Mouse (Mus musculus) thymus, postnatal 4 days (tissue): ENCODE results near the gene Gskip.

ENCODE experiments used
- DNase-seq: peaks from one replicate; pipeline ENCODE4 v3.0.0; 2021

Gskip gene

DNA sequence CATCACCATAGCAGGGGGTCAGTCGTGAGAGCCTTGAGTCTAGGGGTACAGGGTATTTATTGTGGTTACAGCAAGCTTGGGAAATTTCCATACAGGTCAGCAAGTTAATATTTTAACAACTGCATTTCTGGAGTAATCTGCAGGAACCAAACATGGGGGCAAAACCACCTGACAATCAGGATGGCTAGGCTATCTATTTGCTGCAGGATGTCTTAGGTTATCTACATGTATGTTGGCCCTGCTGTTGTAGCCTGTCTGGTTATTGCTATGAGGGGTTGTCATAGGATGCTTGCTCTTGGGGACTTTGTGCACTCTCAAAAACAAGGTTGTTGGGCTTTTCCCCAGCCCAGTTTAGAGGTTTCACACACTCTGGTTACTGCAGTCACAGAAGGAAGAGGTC, 40.0 kb downstream of the Gskip start:
- DNase-seq: no peak

DNA sequence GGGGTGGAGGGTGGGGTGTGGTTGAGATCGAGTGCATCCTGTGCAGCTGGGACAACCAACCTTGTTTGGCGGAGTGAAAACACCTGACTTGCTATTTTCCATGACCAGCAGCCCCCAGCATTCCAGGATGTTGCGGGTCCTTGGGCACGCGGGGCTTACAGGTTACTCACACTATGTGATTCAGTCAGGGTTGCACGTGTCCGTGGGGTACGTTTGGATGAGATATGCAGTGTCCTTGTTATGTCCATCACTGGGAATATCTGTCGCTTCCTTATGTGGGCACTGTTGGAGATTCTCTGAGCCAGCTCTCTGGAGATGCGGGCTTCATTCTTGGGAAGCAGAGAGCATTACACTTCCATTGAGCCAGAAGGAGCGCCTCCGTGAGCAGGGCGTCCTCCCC, 41.1 kb downstream of the Gskip start:
- DNase-seq: no peak

DNA sequence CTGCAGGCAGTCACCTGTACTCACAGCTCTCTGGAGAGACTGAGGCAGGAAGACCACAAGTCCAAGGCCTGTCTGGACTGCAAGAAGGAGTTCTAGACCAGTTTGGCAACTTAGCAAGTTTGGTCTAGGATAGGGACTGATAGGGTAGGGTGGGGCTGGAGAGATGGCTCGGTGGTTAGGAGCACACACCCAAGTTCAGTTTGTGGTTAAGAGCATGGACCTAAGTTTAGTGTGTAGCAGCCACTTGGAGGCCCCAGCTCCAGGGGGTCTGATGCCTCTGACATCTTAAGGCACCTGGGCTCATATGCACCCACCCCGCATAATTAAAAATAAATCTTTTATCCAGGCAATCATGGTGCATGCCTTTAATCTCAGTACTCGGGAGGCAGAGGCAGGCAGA, 42.6 kb downstream of the Gskip start:
- DNase-seq: no peak

DNA sequence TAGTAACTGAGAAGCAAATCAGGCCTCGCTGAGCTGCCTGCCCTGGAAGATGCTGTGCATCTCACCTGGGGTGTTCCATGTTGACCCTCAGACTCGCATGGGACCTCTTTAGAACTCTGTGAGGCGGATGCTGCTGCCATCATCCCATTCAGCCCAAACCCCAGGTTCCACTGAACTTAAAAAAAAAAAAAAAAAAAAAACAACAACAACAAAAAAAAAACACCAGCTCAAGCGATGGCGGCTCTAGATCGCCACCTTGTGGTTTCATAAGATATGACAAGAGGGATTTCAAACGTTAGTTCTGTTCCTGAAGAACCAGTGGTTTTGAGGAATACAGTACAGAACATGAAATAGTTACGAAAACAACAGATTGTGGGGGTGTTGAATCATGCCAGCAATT, 43.3 kb downstream of the Gskip start:
- DNase-seq: peak; percentile 47

DNA sequence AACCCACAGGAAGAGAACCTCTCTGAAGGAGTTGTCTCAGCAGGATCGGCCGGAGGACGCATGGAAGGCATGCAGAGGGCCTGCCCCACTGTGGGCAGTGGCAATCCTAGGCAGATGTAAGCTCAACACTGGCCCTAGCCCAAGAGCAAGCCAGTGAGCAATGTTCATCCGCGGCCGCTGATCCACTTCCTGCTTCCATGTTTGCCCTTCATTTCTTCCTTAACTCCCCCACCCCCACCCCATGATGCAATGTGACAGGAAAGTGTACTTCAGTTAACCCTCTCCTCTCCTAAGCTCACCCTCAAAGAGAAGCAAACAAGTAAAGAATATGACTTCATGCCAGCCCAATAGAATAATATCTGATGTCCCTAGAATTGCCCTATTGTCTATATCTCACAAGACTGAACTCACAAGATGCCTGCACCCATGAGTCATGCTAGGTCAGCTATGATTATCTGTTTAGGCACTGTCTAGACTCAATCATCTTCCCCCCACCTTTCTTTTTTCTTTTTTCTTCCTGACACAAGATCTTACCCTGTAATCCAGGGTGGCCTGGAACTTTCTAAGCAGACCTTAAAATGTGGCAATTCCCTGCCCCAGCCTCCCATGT, 46.3 kb downstream of the Gskip start:
- no peak for DNase-seq

DNA sequence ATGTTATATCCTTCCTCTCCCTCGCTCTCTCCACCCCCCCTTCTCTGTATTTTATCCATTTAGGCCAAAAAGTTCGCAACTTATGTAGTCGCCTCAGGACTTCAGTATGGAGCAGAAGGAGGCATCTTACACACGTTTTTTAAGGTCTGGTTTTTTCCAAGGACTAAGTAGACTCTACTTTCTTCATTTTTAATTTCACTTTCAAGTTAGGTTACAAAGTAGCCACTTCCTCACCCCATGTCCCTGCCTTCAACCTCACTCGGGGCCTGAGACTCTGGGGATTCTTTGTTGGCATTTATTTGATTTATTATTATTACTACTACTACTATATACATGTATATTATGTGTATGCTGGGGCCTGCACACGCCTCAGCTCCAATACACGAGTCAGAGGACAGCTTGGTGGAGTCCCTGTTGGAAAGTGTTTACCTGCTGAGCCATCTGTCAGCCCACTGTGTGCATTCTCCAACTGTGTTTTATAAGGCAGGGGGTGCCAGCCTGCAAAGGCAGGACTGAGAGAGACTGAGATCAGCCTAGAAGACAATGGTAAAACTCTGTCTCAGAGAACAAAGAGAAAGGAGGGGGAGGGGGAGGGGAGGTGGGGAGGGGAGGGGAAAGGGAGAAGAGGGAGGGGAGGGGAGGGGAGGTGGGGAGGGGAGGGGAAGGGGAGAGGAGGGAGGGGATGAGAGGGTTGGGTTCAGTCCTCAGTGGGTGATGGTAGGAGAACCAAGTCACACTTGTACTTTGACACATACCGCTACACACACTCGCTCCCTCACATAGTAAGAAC, 48.9 kb downstream of the Gskip start:
- no peak for DNase-seq

DNA sequence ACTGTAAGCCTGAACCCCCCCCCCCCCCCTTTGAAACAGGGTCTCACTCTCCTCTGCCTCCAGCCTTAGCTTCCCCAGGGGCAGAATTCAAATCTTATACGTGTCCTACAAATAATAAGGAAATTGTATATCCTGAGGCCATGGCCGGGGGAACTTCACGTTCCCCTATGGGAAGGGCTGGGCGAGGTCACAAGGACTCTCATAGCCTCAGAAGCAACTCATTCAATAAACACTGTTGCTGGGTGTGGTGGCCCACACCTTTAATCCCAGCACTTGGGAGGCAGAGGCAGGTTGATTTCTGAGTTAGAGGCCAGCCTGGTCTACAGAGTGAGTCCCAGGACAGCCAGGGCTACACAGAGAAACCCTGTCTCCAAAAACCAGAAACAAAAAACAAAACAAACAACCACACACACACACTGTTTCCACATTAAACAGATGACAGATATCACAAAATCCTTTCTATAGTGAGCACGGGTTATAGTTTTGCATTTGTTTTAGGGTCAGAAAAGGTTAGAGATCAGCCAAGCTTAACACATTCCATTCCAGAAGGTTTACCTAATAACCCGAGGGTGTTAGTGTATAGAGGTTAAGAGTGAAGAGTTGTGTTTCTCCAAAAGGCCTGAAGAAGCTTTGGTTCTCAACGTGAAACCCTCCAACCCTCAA, 50.7 kb downstream of the Gskip start:
- no peak for DNase-seq

DNA sequence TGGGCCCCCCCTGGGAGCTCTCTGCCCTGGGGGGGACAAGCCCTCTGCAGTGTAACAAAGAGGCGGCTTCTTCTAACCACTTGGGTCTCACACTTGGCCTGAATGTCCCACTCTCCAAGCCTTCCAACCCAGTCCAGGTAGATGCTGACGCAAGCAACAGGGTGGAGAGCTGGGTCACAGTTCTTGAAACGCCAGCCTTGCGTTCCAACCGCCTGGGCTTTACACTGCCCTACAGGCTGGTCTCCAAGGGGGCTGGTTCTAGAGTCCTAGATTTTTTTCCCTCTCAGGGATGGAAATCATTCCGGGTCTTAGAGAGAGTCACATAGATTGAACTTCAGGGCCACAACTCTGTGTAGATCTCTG, 51.2 kb downstream of the Gskip start:
- no peak for DNase-seq

DNA sequence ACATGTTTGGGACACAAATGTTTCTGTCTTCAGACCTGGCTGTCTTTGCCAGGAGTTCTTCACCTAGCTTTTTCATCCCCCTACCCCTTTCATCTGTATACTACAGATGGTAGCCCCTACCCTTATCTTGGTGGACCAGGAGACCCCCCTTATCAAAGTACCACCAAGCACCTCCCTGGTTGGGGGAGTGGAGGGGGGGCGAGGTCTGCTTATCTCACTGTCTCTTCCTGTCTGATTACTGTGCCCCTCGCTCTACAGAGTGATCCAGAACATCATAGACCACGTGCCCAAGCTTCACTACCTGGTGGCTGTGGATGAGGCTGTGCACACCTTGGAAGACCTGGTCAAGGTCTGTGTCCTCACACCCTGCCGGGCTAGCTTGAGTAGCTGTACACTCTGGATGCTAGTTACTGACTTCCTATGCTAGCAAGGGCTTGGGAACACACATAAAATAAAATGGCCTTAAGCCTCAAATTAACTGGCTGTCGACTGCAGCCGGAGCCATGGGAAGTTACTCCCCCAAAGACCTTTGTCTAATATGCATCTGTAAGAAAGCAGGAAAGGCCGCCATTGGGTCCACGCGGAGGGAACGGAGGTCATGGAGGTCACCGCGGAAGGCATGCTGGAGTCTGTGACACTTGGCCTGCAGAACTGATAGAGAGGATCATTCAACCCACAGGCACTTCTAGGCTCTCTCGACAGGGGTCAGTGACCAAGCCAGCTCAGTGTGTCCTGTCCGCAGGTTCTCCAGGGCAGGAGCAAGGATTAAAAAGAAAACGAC, 53.9 kb downstream of the Gskip start:
- no peak for DNase-seq

DNA sequence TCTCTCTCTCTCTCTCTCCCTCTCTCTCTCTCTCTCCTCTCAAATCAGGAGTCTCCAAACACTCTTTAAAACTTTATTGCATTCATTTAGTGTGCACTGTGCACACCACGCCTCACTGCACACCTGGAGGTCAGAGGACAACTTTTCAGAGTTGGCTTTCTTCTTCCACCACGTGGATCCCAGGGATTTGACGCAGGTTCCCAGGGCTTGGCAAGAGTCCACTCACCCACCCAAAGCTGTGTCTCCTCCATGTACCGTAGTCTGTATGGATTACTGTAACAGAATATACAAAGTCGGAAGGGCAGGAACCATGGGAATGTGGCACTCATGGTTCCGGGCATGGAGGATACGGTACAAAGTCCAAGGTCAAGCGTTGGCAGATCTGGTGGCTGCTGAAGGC, 55.0 kb downstream of the Gskip start:
- DNase-seq: no peak

DNA sequence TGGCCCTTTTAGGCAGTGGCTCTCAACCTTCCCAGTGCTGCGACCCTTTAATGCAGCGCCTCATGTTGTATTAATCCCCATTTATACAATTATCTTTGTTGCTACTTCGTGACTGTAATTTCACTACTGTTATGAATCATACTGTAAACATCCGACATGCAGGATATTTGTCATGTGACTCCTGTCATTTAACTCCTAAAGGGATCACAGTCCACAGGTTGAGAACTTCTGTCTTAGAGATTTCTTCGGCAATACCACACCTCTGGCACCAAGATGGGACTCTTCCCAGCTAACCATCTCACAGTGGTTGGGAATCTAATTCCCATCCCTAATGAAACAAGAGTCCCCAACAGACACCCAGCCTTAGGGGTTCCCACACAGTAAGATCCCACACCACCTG, 63.5 kb downstream of the Gskip start:
- no peak for DNase-seq
